Mouse (Mus musculus) lung, postnatal 10 days (tissue): ENCODE results near the gene Aldh3a1.
A peak's percentile ranks its signal among the peaks of the same experiment; 100 is the strongest.

Experiments used
- DNase-seq: peaks from one replicate; pipeline ENCODE4 v3.0.0; 2021

Gene Aldh3a1

DNA sequence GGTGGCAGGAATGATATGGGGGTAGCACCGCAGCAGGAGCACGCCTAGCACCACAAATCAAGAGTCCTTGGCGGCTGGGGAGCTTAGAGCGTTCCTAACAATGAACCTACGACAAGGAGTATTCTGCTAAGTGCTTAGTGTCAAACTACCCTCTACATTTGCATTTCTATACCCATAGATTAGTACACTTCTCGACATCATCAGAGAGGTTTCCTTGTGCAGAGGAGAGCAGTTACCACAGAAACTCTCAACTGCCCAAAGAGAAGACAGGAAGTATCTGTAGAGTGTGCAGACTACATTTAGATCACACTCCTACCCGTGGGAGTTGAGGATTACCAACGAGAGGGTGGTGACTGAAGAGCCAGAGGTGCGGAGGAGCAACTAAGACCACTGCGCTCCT, 44.4 kb downstream of the Aldh3a1 start:
- no peak for DNase-seq

DNA sequence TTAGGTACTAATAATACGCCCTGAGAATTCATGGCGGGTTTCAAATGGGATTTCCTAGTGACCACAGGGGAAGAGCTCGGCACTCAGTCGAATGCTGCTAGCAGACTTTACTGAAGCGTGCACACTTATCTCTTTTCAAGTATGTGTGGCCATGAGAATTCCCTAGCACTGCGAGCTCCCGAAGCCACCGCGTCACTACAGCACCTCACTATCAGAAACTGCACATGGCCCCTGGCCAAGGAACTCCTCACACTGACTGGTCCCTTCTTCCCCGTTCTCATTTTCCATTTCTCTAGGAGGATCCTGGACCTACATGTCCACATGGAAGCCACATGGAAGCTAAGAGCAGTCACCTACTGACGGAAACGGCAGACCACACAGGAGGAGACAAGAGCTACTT, 45.5 kb downstream of the Aldh3a1 start:
- no peak for DNase-seq

DNA sequence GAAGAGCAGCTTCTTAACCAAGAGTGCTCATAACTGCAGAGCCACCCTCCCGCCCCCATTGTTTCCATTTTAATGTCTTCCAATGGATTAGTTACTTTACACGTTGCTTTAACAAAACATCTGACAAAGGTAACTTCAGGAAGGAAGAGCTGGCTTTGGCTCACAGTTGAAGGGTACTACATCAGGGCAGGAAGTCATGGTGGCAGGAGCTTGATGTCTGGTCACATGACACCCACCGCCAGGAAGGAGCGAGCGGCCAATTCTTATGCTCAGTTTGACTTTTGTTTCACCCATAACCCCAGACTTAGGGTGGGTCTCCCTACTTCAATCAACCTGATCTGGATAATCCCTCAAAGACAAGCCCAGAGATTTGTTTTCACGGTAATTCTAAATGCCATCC, 51.8 kb downstream of the Aldh3a1 start:
- DNase-seq, result no peak

DNA sequence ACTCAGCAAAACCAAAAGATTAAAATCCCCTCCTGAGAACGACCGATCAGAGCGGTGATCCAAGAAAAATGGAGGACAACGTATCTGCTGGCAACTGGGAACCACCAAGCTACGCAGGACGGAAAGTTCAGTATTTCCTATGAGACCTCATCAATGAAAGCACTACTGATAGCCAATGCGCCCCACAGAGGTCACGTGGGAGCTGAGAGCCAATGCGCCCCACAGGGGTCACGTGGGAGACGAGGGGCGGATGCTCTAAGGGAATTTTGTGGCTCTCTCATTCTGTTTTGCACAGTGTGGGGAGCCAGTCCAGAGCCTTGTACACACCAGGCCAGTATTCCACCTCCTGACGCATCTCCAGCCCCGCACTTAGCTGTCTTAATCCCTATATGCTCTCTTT, 55.2 kb downstream of the Aldh3a1 start:
- DNase-seq, result no peak

DNA sequence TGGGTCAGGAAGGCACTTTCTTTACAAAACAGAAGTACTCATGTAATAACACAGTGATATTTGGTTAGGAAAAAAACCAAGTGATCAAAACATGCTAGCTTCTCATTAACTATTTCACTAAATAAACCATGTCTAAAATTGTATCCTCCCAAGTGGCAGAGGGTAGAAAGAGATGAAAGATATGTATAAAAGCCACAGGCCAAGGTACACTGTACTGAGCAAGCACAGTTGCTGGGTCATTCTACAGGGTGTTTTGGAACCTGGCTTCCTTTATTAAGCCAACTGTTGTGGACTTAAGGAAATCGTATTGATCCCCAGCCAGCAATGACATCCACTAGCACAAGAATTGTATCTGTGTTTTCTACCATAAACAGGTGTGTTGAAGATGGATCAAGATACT, 56.5 kb downstream of the Aldh3a1 start:
- DNase-seq, result no peak

DNA sequence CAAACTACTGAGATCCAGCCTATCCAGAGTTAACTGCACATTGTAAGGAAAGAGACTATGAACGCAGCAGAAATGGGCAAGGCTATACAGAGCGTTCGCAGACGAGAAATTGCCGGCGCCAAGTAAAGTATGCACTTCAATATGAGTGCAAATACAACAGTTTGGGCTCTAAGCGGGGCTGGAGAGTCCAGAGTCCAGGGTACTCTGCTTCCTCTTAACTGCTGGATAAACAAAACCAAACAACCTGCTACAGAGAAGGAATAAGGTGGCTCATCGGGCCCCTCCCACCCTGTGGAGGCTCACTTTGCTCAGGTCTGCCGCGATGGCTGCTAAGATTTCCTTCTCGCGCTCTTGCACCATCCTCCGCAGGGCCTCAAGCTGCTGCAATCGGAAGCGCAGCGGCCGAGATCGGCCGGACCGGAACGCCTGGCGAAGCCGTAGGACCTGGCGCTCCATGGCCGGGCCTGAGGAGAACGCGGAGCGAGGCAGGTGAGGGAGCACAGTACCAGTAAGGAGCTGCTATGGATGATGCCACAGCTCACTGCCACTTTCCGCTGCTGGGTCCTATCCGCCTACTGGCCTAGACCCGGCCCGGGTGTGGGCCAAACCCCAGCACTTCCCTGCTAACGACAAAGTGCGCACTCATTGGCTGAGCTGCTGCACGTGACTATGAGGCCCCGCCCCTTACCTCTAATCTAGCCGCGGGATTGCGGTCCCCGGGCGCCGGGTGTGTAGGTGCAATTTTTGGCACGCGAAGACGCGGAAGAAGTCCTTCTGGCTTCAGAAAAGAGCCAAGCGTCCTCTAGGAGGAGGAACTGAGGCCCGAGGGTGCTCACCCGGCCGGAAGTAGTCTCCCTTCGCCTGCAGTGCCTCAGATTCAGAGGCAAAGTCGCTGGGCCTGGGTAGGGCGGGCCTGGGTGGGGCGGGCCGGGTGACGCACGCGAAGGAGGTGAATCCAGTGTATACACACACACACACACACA, 59.5 kb downstream of the Aldh3a1 start, which contains the start of gene Aldh3a2:
Gene Aldh3a2, minus strand, starts transcription at position 914 of the 983 bp plus-strand sequence.
- peak; percentile 98 for DNase-seq
